In the genomic region with DNA sequence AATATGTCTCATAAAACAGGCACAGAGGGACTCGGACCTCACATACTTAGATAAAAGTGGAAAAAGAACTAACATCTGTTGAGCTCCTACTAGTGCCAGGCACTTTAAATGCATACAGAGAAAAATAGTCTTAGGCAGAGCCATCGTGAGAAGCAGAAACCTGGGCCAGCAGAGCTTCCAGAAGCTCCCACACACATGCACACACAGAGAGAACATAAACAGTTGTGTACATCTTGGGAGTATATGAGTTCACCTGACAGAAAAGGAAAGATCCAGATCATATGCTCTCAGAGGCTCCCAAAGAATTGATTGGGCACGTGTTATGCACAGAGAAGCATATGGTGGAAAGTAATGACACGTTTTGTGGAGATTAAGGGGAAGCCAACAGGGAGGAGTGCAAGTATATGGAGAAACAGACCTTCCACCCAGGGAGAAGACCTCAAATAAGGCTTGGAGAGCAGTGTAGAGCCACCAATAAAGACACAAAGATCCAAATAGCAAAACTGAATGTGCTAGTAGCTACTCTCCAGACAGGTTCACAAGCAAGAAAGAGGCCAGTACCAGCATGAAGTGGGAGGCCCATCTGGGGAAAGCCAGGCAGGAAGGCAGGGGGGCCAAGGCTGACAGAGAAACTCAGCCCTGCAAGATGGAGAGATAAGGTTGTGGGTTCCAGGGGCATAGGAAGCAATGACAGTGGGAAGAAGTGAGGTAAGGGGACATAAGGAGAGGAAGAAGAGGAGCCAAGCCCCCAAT, we compare ENCODE assay signal across 8 mouse cellular contexts. TPM values are rescaled to one million over a fixed set of nuclear protein-coding genes. Genes with fewer than 3 reads are reported as not detected.
DNase-seq lines count a peak whose midpoint lies in the region; ATAC-seq and TF ChIP-seq lines count a peak whose summit lies in the region.

No protein-coding gene starts in this region.

- H3K36me3 ChIP-seq in heart, embryonic 10.5 days, result no peaks in the 10 kb centered on the region
- H3K36me3 ChIP-seq in hindbrain, embryonic 16.5 days (ENCODE audit: control insufficient read depth, insufficient read depth, low read length), result no peaks in the 10 kb centered on the region
- no peaks in the 10 kb centered on the region for H3K36me3 ChIP-seq in midbrain, embryonic 13.5 days

- no peak for DNase-seq in heart, embryonic 10.5 days (ENCODE audit: low spot score)
- DNase-seq in heart, adult 9 months (ENCODE audit: low spot score in 2 of 2), result no peak
- DNase-seq in 3T3-L1 (ENCODE audit: low read depth, low spot score), result peak; percentile 54
- DNase-seq in adrenal gland, postnatal 25 days, result no peak
- DNase-seq in cerebellum, postnatal 14 days, result no peak

- H3K27ac ChIP-seq in heart, embryonic 10.5 days, result peak overlapping the region; percentile 92
- peak overlapping the region; percentile 81 for H3K27ac ChIP-seq in cortical plate, adult 2 months (ENCODE audit: insufficient read depth, low read length)
- no peak overlapping the region for H3K27ac ChIP-seq in hindbrain, embryonic 16.5 days (ENCODE audit: low read depth, low read length)
- H3K27ac ChIP-seq in midbrain, embryonic 13.5 days, result no peak overlapping the region

- peak overlapping the region; percentile 84 for H3K4me2 ChIP-seq in hindbrain, embryonic 16.5 days (ENCODE audit: low read length)
- peak overlapping the region; percentile 79 for H3K4me2 ChIP-seq in midbrain, embryonic 13.5 days (replicated peaks)

- no peak for ATAC-seq in hindbrain, embryonic 16.5 days
- ATAC-seq in midbrain, embryonic 13.5 days, result no peak

- no peak for TF ChIP-seq POLR2A in cortical plate, adult 2 months (IDR thresholded peaks at IDR 0.05; ENCODE audit: extremely low read depth, insufficient read depth, low read length)

- H3K9me3 ChIP-seq in heart, embryonic 10.5 days, result no peaks in the 10 kb centered on the region
- no peaks in the 10 kb centered on the region for H3K9me3 ChIP-seq in hindbrain, embryonic 16.5 days (ENCODE audit: control insufficient read depth, low read length)
- H3K9me3 ChIP-seq in midbrain, embryonic 13.5 days, result no peaks in the 10 kb centered on the region

- peaks cover 18% of the 10 kb centered on the region for H3K4me1 ChIP-seq in heart, embryonic 10.5 days
- H3K4me1 ChIP-seq in cortical plate, adult 2 months (ENCODE audit: control insufficient read depth, insufficient read depth, low read length), result peaks cover 10% of the 10 kb centered on the region
- peaks cover 11% of the 10 kb centered on the region for H3K4me1 ChIP-seq in hindbrain, embryonic 16.5 days (ENCODE audit: control insufficient read depth, insufficient read depth, low read depth, low read length)
- H3K4me1 ChIP-seq in midbrain, embryonic 13.5 days (replicated peaks), result peaks cover 11% of the 10 kb centered on the region

- no peak for TF ChIP-seq CTCF in cortical plate, adult 2 months (IDR thresholded peaks at IDR 0.05; ENCODE audit: extremely low read depth, insufficient read depth, low read length)

- 40% methylated on average over 4 of the region's 4 CpGs for WGBS in heart, embryonic 10.5 days
- 33% methylated on average over 4 of the region's 4 CpGs for WGBS in hindbrain, embryonic 16.5 days
- 47% methylated on average over 4 of the region's 4 CpGs for WGBS in midbrain, embryonic 13.5 days

- H3K27me3 ChIP-seq in heart, embryonic 10.5 days (ENCODE audit: insufficient read depth, poor library complexity, severe bottlenecking), result peaks cover 8% of the 10 kb centered on the region; the same call in 1 of the 2 replicates
- H3K27me3 ChIP-seq in hindbrain, embryonic 16.5 days (replicated peaks; ENCODE audit: control insufficient read depth, insufficient read depth, low read length), result no peaks in the 10 kb centered on the region; the same call in 1 of the 2 replicates
- peaks cover 17% of the 10 kb centered on the region for H3K27me3 ChIP-seq in midbrain, embryonic 13.5 days

- peak overlapping the region; percentile 89 for H3K4me3 ChIP-seq in heart, embryonic 10.5 days
- H3K4me3 ChIP-seq in cortical plate, adult 2 months (ENCODE audit: insufficient read depth, low read length), result peak overlapping the region; percentile 62; the same call in 1 of the 2 replicates
- peak overlapping the region; percentile 87; the same call in 1 of the 2 replicates for H3K4me3 ChIP-seq in hindbrain, embryonic 16.5 days (ENCODE audit: low read length)
- peak overlapping the region; percentile 56; the same call in 1 of the 2 replicates for H3K4me3 ChIP-seq in midbrain, embryonic 13.5 days (replicated peaks)

- H3K9ac ChIP-seq in hindbrain, embryonic 16.5 days (ENCODE audit: low read depth, low read length), result no peak overlapping the region
- H3K9ac ChIP-seq in midbrain, embryonic 13.5 days (replicated peaks), result no peak overlapping the region

RNA-seq across cellular contexts. Expression of a gene that starts 2.6 kb away (rescaled TPM):
- polyA plus RNA-seq in heart, embryonic 10.5 days (2016; fragmentation: Nextera tagmentation; extraction: Ambion mirVana), result 9.6 and 12.5 TPM in 2 replicates
- 20.5 and 21.2 TPM in 2 replicates for polyA plus RNA-seq in cortical plate, adult 2 months (2012; rRNA removed)
- 1.8 and 2.2 TPM in 2 replicates for polyA plus RNA-seq in hindbrain, embryonic 16.5 days (2015; fragmentation: Nextera tagmentation; extraction: Ambion mirVana)
- 2.5 and 2.8 TPM in 2 replicates for polyA plus RNA-seq in midbrain, embryonic 13.5 days (2015; fragmentation: Nextera tagmentation; extraction: Ambion mirVana)
- total RNA-seq in adrenal gland, postnatal 25 days (2021), result 50.1 and 59.6 TPM in 2 replicates

Comparison
In these comparisons a context has a peak if more than half of its experiments do, and no peak if none do; other contexts are left out.
1. H3K27ac ChIP-seq: peak in heart, embryonic 10.5 days (single experiment) and cortical plate, adult 2 months (single experiment); none in hindbrain, embryonic 16.5 days (single experiment) and midbrain, embryonic 13.5 days (single experiment).
2. Peak in every context shown above with its lines, with median percentiles within 50 percentile points of each other: H3K4me3 ChIP-seq.